Mouse (Mus musculus): ENCODE data around the gene Plg.
A peak's percentile ranks its signal among the peaks of the same experiment; 100 is the strongest.

Plg gene

DNA sequence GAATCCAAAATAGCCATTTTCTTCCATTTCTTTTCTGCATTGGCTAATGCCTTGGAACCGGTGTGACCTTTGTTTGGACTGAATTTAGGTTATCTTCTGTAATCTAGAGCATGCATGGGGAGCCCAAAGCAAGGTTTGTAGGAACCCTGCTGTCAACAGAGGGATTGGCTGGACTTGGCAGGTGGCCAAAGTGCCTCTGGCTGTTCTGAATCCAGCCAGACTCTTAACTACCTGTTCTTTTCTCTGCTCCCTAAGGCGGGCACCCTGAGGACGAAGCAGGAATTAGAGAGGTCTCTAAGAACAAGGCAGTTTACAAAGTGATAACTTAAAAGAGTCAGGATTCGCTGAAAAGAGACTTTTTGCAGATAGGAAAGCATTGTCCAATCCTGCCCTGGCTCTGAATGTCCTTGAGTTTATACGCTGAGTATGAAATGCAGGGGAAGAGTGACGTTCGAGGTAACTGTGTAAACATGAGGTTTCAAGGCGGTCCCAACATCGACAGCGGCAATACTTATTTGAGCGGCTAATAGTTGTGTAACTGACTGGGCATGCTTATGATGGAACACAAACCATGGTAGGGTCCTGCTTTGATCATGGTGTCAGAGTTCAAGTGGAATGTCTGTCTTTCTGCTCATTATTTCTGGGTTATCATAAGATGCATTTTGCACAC, 74.6 kb downstream of the Plg start:
- DNase-seq (ENCODE audit: low spot score in 2 of 2), result no peak

GRCm38 (mm10) chr17:12453691-12454090, 75.3 kb downstream of the Plg start:
- DNase-seq (ENCODE audit: low spot score in 2 of 2), result no peak

DNA sequence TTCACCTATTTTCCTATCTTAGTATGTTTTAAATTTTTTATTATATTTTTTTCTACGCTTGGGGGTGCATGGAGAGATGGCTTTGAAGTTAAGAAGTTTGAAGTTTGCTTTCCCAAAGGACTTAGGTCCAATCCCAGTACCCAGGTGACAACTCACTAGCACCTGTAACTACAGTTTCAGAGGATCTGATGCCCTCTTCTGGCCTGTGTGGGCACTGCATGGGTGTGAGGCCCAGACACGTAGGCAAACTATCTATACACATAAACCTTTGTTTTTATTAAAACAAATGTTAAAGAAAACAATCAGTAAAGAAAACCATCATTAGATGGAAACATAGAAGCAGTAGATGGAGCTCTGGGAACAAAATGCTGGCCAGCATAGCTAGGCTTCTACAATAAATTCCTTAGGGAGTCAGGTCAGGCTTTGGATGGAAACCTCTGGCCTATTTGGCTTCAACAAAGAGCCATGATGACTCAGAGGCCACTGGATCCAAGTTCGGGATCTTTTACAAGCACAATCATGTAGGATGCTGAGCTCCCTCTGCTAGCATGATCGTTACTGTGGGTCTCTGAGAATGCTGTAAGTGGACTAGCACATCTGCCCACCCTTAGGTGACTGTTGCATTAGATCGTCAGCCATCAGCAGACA, 76.9 kb downstream of the Plg start:
- peak in 1 of 2 experiments; percentile 65 for DNase-seq (ENCODE audit: low spot score in 2 of 2)

GRCm38 (mm10) chr17:12461168-12461567, 82.8 kb downstream of the Plg start:
- DNase-seq (ENCODE audit: low spot score in 2 of 2), result no peak

DNA sequence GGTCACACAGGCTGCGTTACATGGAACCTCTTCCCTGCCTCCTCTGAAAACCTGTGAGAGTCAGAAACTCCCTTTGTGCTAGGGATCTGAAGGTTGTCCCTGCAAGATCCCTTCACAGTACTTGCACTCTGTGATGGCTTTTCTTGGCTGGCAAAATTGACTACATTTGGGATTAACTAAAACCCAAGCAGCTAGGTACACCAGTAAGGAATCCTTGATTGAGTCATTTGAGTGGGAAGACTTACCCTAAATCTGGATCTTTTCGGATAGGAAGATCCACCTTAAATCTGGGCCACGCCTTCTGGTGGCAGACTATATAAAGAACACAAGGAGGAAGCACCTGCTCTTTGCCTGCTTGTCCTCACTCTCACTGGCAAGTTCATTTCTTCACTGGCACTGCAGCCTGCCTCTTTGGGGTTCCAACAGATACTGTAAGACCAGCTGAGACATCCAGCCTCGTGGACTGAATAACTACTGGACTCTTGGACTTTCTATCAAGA, 88.1 kb downstream of the Plg start:
- DNase-seq (ENCODE audit: low spot score in 2 of 2), result no peak

DNA sequence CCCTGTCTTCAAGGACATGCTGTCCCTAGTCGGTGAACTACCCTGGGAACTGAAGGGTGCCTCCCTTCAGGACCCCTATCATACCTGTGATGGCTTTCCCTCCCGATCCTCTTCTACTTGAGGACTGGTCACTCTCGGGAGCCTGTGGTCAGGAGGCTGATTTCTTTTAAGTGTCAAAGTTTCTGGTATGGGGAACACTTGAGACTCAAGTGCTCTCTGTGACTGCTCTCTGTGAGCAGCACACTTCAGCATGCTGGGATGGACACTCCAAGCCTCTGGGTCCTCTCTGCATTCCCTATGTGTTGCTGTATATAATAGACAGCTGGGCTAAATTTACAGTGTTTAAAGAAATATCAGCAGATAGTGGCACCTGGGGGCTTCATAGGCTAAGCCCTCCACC, 89.2 kb downstream of the Plg start:
- no peak for DNase-seq (ENCODE audit: low spot score in 2 of 2)

DNA sequence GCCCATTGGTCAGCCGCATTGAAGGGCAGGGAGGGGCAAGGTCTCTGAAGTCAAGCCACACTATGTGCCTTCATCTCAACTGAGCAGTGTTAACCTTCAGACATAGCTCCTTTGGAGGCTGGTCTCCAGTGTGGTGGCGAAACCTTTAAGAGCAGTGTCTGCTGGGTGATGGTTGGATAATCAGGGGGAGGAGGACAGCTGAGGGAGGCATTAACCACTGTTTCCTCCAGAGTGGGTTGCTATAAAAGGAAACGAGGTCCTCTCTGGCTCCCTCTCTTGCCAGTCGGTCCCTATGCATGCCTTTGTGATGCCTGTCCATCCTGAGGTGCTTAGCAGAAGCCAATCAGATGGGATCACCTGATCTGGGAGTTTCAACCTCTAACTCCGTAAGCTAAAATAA, 90.3 kb downstream of the Plg start:
- no peak for DNase-seq (ENCODE audit: low spot score in 2 of 2)
